Mouse (Mus musculus) megakaryocyte, embryonic 14.5 days (primary cell): ENCODE measurements around the gene Gm20388. TPM values are rescaled to one million over a fixed set of nuclear protein-coding genes. Genes with fewer than 3 reads are reported as not detected.

ENCODE experiments used
- H3K27me3 ChIP-seq: replicated peaks from 2 replicates; pipeline ENCODE3; 2012; ENCODE audit warnings: inconsistent platforms
- H3K36me3 ChIP-seq: replicated peaks from 2 replicates; pipeline ENCODE3; 2012; ENCODE audit warnings: low read length, inconsistent platforms, mixed read lengths
- H3K4me1 ChIP-seq: 2 replicates; pipeline ENCODE4 v1.6.1; 2012; ENCODE audit warnings: inconsistent platforms
- H3K4me3 ChIP-seq: replicated peaks from 2 replicates; pipeline ENCODE3; 2012; ENCODE audit warnings: moderate library complexity, mild to moderate bottlenecking, inconsistent platforms
- H3K9me3 ChIP-seq: 2 replicates; pipeline ENCODE4 v1.6.1; 2012; ENCODE audit warnings: inconsistent platforms
- FLI1 ChIP-seq: IDR thresholded peaks from 2 replicates; pipeline ENCODE4 v1.6.1; 2012; ENCODE audit warnings: low read length, inconsistent platforms, mixed read lengths
- GATA1 ChIP-seq: IDR thresholded peaks from 3 replicates; pipeline ENCODE4 v1.6.1; 2012; ENCODE audit warnings: mixed read lengths, low read length, inconsistent platforms, borderline replicate concordance
- polyA plus RNA-seq: library from polyadenylated mRNA; stranded (reverse); fragments of >175 nt; gene quantifications from 2 replicates; pipeline ENCODE4 v1.2.3, GENCODE M21; 2012; ENCODE audit warnings: low replicate concordance; ENCODE audit not compliant: insufficient read depth

Gene Gm20388
- polyA plus RNA-seq, 1 experiment = 111 TPM

GRCm38 (mm10) chr8:121821770-121822169 is 1911.1 kb downstream of the Gm20388 start:
- TF ChIP-seq FLI1 (no peak), GATA1 (no peak)
- H3K4me3 ChIP-seq = no peak overlapping the region
- no peaks in the 10 kb centered on the region for H3K9me3 ChIP-seq
- H3K27me3 ChIP-seq = no peaks in the 10 kb centered on the region
- H3K36me3 ChIP-seq = peaks cover 36% of the 10 kb centered on the region
- peaks cover 8% of the 10 kb centered on the region; the same call in 1 of the 2 replicates for H3K4me1 ChIP-seq

- H3K4me3 ChIP-seq = peak overlapping the region; percentile 95
- H3K4me1 ChIP-seq = peaks cover 32% of the 10 kb centered on the region
- TF ChIP-seq FLI1 (no peak), GATA1 (no peak)
- H3K9me3 ChIP-seq = no peaks in the 10 kb centered on the region
- no peaks in the 10 kb centered on the region for H3K27me3 ChIP-seq
- H3K36me3 ChIP-seq = no peaks in the 10 kb centered on the region
These were observed 1917.1 kb downstream of the Gm20388 start for GRCm38 (mm10) chr8:121827726-121828125.

- Histone ChIP-seq H3K4me3 (peak overlapping the region; percentile 95), H3K27me3 (no peaks in the 10 kb centered on the region), H3K4me1 (peaks cover 32% of the 10 kb centered on the region), H3K9me3 (no peaks in the 10 kb centered on the region), H3K36me3 (no peaks in the 10 kb centered on the region)
- TF ChIP-seq FLI1 = no peak
- TF ChIP-seq GATA1 = no peak
These were observed 1917.9 kb downstream of the Gm20388 start for GRCm38 (mm10) chr8:121828376-121829023.

GRCm38 (mm10) chr8:121829048-121829776 is 1918.6 kb downstream of the Gm20388 start, which contains the start of gene Klhdc4:
Klhdc4 (minus strand) TSS chr8:121829569.
- TF ChIP-seq GATA1 (no peak), FLI1 (peak; percentile 73; the same call in 1 of the 2 replicates)
- H3K4me3 ChIP-seq = peak within 1 kb of the TSS; percentile 95
- no peaks in the 10 kb centered on the region for H3K27me3 ChIP-seq
- H3K9me3 ChIP-seq = no peaks in the 10 kb centered on the region
- H3K4me1 ChIP-seq = peaks cover 32% of the 10 kb centered on the region
- no peaks in the 10 kb centered on the region for H3K36me3 ChIP-seq

- no peaks in the 10 kb centered on the region for H3K27me3 ChIP-seq
- H3K36me3 ChIP-seq = no peaks in the 10 kb centered on the region
- peaks cover 32% of the 10 kb centered on the region for H3K4me1 ChIP-seq
- peak overlapping the region; percentile 95 for H3K4me3 ChIP-seq
- no peaks in the 10 kb centered on the region for H3K9me3 ChIP-seq
- TF ChIP-seq GATA1 (no peak), FLI1 (no peak)
These were observed 1919.2 kb downstream of the Gm20388 start for GRCm38 (mm10) chr8:121829777-121830362.

- no peak for TF ChIP-seq GATA1
- no peak for TF ChIP-seq FLI1
- H3K27me3 ChIP-seq = no peaks in the 10 kb centered on the region
- H3K36me3 ChIP-seq = no peaks in the 10 kb centered on the region
- H3K4me3 ChIP-seq = peak overlapping the region; percentile 23
- H3K4me1 ChIP-seq = peaks cover 32% of the 10 kb centered on the region
- no peaks in the 10 kb centered on the region for H3K9me3 ChIP-seq
These were observed 1921.4 kb downstream of the Gm20388 start for GRCm38 (mm10) chr8:121832061-121832460.

GRCm38 (mm10) chr8:121832503-121832902 is 1921.9 kb downstream of the Gm20388 start:
- no peaks in the 10 kb centered on the region for H3K9me3 ChIP-seq
- peaks cover 31% of the 10 kb centered on the region for H3K4me1 ChIP-seq
- peak overlapping the region; percentile 42 for H3K4me3 ChIP-seq
- H3K36me3 ChIP-seq = no peaks in the 10 kb centered on the region
- TF ChIP-seq GATA1 (no peak), FLI1 (no peak)
- no peaks in the 10 kb centered on the region for H3K27me3 ChIP-seq

- no peaks in the 10 kb centered on the region for H3K9me3 ChIP-seq
- peaks cover 21% of the 10 kb centered on the region for H3K4me1 ChIP-seq
- peaks cover 13% of the 10 kb centered on the region for H3K27me3 ChIP-seq
- TF ChIP-seq GATA1 (no peak), FLI1 (no peak)
- H3K36me3 ChIP-seq = no peaks in the 10 kb centered on the region
- H3K4me3 ChIP-seq = peak overlapping the region; percentile 84
These were observed 1930.6 kb downstream of the Gm20388 start for GRCm38 (mm10) chr8:121841242-121841641.

- H3K9me3 ChIP-seq = no peaks in the 10 kb centered on the region
- H3K27me3 ChIP-seq = peaks cover 16% of the 10 kb centered on the region
- TF ChIP-seq GATA1 (no peak), FLI1 (no peak)
- H3K4me1 ChIP-seq = peaks cover 22% of the 10 kb centered on the region
- H3K36me3 ChIP-seq = no peaks in the 10 kb centered on the region
- no peak overlapping the region for H3K4me3 ChIP-seq
These were observed 1931.7 kb downstream of the Gm20388 start for GRCm38 (mm10) chr8:121842064-121842955.
